Mouse (Mus musculus): ENCODE results near the gene Zpld1.

Zpld1 gene

GRCm38 (mm10) chr16:55297886-55298285, at the start of gene Zpld1:
TSS of gene Zpld1 (minus strand) at chr16:55297986.
- DNase-seq: no peak

- no peak for DNase-seq
Observed at GRCm38 (mm10) chr16:55345644-55346043, 47.9 kb upstream of the Zpld1 start.

DNA sequence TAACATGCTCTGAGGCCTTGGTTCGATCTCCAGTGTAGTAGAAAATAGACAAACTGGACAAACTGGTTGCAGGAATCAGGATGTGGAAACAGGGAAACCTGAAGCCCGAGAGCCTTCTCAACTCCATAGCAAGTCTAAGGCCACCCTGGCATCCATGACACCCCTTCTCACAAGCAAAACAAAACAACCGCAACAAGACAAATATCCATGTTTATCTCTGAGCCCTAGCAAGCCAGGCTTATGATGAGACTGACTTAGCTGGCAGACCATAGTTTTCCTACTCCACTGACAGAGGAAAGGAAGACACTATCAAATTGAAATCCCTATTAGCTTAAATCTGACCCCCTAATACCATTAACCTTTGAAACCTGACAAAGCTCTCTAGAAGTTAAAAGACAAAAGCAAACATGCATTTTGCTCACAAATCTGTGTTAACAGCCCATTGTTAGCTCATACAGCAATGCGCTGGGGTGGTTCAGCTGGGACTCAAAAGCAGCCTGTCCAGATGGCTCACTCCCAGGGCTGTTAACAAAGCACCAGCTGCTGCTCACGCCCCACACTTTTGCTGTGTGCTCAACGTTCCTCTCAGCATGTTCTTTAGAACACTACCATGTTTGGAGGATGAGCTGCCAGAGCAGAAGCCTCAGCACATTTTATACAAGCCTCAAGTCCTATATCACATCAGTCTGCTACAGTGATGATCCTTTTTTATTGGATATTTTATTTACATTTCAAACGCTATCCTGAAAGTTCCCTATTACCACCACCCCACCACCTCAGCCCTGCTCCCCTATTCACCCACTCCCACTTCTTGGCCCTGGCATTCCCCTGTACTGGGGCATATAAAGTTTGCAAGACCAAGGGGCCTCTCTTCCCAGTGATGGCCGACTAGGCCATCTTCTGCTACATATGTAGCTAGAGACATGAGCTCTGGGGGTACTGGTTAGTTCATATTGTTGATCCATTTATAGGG, 24.0 kb upstream of the Zpld1 start:
- no peak for DNase-seq

- no peak for DNase-seq
Observed at GRCm38 (mm10) chr16:55316996-55317395, 19.2 kb upstream of the Zpld1 start.

GRCm38 (mm10) chr16:55312106-55312505, 14.3 kb upstream of the Zpld1 start:
- DNase-seq: no peak

DNA sequence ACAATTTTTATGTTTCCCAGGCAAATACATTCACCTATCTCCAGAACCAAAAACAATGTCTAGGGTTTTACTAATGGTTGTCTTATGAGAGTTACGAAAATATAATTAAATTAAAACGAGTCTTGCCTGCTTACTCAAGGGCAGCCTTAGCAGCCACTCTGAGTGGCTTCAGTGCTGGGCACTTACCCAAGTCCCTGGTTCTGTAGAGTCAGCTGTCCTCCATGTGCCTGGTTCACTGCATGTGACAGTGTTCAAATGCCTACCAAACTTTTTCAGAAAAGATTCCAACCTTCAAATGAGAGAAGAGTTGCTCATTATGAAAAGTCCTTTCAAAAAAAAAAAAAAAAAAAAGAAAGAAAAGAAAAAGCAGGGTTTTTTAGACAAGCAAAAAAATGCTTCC, 15.1 kb downstream of the Zpld1 start:
- peak; percentile 16 for DNase-seq

DNA sequence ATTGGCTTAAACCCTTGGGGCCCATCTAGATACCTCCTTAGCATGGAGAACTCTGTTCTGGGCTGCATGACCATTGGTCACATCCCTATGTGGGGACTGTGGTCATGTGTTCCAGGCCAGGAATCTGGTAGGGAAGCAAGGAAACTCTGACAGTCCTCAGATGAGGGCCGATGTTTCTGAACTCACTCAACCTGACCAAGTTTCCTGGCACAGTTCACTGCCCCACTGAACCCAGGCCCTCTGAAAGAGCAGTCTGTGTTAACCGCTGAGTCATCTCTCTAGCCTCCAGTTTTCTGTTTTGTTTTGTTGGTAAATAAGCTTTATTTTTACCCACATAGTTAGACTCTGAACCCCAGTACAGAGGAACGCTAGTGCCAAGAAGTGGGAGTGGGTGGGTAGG, 20.3 kb downstream of the Zpld1 start:
- DNase-seq: peak; percentile 28

DNA sequence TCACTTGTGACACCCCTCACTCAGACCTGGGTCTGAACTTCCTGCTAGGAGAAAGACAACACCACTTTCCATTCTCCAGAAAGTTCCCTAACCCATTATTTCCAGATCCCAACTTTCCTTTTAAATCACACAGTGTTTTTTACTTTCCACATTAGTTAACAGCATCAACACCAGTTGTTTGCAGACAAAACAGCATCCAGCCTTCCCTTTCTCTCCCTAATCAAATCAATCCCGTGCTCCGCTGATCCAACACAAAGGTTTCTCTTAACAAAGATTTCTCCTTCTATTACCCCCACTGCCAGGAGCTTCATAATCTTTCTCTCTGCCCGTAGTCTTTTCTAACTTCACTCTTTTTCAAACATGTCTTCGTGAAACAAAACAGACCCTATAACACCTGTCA, 32.5 kb downstream of the Zpld1 start:
- DNase-seq: no peak

DNA sequence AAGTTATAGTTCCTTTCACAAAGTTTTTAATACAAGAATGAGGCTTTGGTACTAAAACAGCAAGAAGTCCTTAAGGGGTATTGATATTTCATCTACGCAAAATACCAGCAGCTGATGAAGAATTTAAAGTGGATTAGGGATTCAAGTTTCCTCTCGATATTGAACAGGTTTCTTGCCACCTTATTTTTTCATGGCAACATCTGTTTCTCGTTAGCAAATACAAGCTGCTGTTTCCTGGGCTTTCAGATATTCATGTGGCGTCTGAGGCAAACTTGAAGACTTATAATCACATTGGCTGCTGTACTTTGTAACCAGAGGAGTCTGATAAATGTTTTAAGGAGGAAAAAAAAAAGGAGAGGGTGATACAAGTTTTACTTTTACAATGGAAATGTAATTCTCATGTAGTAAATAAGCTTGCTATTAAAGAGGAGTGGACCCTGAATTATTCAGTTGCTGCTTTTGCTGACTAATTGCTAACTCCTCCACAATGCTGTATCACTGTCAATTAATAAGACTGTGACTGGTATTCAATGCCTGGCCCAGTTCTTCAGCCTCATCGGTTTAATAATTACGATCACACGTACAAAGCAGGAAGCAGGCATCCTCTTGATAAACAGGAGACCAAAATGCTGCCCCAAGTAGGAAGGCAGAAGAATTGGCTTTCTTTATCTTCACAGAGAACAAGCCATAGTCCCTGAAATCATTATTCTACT, 36.8 kb downstream of the Zpld1 start:
- no peak for DNase-seq

- DNase-seq: no peak
Observed at GRCm38 (mm10) chr16:55259719-55260118, 38.1 kb downstream of the Zpld1 start.

GRCm38 (mm10) chr16:55240996-55241395, 56.8 kb downstream of the Zpld1 start:
- DNase-seq: no peak

DNA sequence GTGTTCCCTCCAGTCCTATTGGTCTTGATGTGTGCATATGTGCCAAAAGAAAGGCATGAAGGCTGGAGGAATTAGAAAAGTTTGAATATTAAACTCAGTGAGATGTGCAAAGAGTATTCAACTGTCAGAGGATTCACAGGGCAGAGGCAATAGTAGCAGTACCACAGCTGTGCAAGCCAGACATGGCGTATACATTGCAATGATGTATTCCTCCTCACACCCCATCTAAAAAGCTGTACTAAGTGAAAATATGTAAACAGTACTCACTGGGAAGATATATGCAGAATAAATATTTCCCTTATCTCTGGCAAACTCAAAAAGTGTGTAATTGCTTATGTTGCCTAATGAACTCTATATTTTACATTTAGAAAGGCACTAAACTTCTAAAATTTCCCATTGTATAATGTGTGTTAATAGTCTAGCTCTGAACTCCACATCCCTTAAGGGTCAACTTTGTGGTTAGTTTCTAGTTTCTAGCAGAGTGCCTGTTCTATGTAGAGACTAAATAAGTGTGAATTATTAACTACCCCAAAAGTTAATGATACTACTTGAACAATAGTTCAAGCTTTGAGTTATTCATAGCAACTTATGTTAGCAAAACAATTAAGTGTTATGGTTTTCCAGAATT, 68.7 kb downstream of the Zpld1 start:
- DNase-seq: no peak

DNA sequence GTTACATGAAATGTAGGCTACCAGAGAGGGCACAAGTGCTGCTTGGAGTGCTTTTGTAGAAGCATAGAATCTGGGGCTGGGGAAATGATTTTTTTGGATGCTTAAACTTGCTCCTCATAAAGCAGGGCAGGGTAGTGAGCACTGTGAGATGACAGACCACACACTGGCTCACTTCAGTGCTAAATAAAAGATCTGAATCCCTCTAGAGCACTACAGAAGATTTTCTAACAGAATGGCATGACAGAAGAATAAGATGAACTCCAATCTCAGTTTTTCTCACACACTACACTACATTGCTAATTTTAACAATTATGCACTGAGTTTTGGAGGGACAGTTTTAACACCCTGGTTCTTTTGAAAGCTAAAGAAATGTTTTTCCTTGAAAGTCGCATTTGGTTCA, 93.8 kb downstream of the Zpld1 start:
- no peak for DNase-seq

GRCm38 (mm10) chr16:55190397-55190796, 107.4 kb downstream of the Zpld1 start:
- no peak for DNase-seq

- DNase-seq: no peak
Observed at GRCm38 (mm10) chr16:55185370-55185769, 112.4 kb downstream of the Zpld1 start.

Data from kidney, adult 18-20 months (tissue).